Mouse (Mus musculus) urinary bladder, adult 18-20 months (tissue): ENCODE measurements around the gene Nog.

Experiments used
- DNase-seq, 2 experiments: peaks; one replicate each; pipeline ENCODE4 v3.0.0; 2022; ENCODE audit warnings: low spot score in 2 of 2, mixed read lengths in 2 of 2

Nog gene

DNA sequence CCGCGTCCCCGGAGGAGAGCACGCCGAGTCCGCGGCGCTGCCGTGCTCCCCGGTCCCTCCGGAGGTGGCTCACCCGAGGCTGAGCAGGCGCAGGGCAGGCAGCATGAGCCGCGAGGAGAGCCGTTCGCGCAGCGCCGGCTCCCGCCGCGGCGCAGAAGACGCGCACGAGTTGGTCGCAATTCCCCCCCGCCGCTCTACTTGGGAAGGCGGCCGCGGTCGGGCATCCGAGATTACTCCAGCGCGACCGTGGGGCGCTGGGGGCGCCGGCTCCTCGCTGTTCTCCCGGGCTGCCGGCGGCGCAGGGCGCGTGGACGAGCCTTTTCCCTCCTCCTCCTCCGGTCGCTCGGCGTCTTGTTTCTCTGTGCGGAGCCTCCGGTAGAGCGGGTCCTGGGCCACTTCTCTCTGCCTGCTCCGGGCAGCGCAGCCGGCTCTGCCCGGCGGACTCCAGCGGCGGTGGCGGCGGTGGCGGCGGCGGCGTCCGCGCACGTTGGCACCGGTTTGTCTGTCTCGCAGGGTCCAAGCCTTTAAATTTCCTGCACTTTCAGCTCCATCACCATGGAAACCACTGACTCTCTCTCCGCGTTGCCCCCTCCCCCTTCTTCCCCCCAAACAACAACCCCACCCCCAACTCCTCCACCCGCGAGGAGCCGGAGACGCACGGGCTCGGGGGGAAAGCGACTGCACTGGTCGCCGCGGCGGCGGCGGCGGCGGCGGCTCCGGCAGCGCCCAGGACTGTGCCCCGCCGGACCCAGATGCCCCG lies at the start of gene Nog:
TSS of gene Nog (minus strand) at position 277 of the 760 bp plus-strand sequence.
- DNase-seq = peak in 1 of 2 experiments; percentile 49

GRCm38 (mm10) chr11:89340238-89340637 lies 38.1 kb upstream of the Nog start:
- DNase-seq = no peak

- DNase-seq = no peak
Measured at GRCm38 (mm10) chr11:89339783-89340182, 37.7 kb upstream of the Nog start.

DNA sequence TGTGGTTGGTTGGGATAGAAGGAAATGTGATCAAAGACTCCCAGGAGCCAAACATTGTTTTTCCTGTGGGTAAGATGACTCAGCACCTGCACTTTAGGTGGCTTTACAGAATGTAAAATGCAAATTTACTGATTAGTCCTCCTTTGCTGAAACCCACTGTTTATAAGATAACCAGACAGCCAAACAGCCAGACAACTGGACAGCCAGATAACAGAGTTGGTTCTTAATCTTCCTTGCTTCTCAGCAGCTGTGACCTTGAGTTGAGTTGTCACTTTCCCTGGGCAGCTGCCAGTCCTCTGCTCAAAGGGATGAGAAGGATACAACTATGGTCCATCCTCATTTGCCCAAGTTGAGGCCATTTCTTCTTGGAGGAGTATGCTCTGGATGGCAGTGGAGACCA lies 35.8 kb upstream of the Nog start:
- DNase-seq = no peak

DNA sequence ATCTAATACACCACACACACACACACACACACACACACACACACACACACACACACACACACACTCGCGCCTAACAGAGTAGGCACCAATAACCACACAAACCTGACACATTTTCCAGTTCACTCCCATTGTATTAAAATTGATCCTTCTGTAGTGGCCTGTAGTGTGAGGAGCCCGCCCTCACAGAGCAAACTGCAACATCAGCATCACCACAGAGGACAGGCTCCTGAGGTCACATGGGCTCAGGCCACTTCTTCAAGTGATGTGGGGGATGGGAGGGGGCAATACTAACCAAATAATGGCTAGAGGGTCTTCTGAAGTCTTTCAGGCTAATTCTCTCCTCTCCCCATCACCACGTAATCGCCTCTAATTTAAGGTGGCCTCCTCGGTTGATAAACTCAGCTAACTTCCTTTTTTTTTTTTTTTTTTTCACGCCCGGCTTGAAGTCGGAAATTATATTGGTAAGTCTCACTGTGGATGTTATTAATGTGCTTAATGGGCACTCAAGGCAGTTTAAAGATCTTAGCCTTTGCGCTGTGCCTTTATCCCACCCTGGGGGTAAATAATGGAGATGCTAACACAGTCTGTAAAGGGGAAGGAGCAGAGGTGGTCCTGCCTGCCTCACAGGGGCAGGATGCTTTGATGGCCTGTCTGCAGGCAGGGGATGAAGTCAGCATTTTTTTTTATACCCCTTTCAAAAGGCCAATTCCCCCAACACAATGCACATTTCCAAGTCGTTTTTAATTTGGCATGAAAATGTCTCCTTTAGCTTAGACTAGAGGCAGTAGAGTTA lies 25.2 kb upstream of the Nog start:
- no peak for DNase-seq

DNA sequence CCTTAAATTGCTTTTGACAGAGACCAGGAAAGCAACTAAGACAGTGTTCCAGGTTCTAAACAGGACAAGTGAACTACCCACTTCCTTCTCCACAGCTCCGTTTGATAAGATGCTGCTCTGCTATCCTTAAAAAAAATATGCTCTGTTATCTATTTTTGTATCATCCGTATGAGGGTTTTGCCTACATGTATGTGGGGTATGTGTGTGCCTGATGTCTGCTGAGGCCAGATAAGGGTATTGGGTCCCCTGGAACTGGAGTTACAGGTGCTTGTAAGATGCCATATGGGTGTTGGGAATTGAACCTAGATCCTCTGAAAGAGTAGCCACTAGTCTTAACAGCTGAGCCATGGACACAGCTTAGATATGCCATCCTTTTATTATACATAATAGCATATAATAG lies 19.6 kb upstream of the Nog start:
- DNase-seq = no peak

GRCm38 (mm10) chr11:89319675-89320074 lies 17.5 kb upstream of the Nog start:
- DNase-seq = no peak

GRCm38 (mm10) chr11:89318324-89318723 lies 16.2 kb upstream of the Nog start:
- no peak for DNase-seq

DNA sequence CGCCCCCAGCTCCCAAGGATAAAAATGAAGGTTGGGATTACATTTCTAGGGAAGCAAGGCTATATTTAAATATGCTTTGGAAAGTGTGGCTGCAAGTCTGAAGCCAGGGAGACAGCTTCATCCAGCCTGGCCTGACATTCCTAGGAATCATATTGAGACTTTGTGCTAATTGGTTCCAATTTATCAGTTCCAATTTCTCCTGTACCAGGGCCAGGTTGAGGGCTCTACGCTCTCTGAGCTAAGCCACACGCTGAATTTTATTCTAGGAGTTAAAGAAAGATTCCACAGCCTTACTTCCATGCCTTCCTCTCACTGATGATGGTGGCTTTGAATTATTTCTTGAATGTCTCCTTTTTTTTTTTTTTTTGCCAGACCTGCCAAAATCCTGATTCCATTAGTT lies 15.6 kb upstream of the Nog start:
- DNase-seq = no peak

DNA sequence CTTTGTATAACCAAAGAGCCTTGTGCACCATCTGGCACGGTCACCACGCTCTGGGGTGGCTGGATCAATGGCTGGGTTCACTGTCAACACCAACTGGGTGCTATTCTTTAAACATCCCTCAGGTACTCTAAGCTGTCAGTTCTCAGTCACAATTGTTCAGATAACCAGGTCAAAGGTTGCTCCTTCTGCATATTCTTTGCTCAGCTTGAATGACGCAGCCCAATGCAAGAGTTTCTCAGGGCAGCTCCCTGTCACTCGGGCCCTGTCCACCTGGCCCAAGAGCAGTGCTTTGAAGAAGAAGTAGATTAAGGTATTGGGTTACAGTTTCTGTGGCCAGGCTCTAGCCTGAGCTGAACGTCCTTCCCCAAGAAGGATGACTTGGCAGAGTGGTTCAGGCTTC lies 12.2 kb upstream of the Nog start:
- no peak for DNase-seq

DNA sequence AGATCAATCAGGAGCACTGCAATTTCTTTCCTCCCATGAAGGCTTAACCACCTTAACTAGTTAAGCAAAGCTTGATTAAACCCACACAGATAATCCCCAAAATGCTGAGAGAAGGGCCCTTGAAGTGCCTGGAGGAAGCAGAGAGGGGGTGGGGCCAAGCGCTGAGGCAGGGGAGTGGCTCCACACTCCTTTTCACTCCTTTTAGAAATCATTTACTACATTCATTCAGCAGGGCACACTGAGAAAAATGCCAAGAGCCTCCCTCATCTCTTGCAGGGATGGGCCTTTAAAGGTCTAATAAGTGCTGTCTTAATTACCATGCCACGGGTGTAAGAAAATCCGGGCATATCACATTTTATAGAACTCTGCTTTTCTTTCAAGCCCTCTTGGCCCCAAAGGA lies 10.2 kb upstream of the Nog start:
- no peak for DNase-seq

DNA sequence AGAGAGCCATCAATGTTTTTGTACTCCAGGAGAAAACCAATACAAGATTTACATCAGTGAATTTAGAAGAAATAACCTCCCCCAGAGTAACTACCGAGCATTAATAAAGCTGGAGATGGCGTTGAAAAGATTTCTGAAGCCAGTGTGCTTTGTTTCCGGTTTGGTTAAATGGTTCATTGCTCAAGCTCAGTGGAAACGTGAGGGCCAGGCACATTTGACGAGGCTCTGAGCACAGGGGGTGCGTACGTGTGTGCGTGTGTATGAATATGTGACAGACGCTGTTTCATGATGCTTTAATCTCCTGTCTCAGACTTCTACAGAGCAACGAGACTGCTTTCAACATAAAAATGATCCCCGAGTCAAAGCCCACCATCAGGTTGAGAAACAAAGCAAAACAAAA lies 8.1 kb upstream of the Nog start:
- DNase-seq = no peak

DNA sequence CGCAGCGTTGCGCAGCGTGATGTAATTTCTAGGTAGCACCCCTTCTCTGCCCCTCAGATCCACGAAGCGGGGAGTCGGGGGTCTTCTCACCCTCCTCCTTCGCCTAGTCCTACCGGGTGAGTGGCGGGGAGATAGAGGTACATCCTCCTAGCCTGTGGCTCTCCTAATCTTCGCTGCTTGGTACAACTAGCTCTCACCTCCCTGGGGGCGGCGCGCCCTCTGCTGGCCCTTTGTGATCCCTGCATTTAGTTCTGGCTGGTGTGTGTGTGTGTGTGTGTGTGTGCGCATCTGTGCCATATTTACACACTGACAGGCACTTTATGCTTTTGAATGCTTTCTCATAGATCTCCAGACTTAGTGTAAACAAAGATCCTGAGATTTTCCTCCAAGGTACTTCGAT lies 1.3 kb upstream of the Nog start:
- peak; percentile 67 to 71 for DNase-seq

- peak in 1 of 2 experiments; percentile 30 for DNase-seq
Measured at GRCm38 (mm10) chr11:89302816-89303180, 666 bp upstream of the Nog start.

DNA sequence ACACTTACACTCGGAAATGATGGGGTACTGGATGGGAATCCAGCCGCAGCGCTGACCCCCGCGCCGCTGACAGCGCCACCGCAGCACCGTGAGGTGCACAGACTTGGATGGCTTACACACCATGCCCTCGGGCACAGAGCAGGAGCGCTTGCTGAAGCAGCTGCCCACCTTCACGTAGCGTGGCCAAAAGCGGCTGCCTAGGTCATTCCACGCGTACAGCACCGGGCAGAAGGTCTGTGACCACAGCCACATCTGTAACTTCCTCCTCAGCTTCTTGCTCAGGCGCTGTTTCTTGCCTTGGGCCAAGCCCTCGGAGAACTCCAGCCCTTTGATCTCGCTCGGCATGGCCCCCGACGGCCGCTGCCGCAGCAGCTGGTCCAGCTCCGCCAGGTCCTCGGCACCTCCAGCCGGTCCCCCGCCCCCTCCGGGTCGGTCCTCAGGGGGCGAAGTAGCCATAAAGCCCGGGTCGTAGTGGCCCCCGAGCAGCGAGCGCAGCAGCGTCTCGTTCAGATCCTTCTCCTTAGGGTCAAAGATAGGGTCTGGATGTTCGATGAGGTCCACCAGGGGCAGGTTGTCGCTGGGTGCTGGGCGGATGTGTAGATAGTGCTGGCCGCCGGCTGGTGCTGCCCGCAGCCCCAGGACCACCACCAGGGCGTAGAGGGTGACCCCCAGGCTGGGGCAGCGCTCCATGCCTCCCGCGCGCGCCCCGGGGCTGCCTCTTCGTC lies 639 bp downstream of the Nog start:
- peak in 1 of 2 experiments; percentile 30 for DNase-seq

DNA sequence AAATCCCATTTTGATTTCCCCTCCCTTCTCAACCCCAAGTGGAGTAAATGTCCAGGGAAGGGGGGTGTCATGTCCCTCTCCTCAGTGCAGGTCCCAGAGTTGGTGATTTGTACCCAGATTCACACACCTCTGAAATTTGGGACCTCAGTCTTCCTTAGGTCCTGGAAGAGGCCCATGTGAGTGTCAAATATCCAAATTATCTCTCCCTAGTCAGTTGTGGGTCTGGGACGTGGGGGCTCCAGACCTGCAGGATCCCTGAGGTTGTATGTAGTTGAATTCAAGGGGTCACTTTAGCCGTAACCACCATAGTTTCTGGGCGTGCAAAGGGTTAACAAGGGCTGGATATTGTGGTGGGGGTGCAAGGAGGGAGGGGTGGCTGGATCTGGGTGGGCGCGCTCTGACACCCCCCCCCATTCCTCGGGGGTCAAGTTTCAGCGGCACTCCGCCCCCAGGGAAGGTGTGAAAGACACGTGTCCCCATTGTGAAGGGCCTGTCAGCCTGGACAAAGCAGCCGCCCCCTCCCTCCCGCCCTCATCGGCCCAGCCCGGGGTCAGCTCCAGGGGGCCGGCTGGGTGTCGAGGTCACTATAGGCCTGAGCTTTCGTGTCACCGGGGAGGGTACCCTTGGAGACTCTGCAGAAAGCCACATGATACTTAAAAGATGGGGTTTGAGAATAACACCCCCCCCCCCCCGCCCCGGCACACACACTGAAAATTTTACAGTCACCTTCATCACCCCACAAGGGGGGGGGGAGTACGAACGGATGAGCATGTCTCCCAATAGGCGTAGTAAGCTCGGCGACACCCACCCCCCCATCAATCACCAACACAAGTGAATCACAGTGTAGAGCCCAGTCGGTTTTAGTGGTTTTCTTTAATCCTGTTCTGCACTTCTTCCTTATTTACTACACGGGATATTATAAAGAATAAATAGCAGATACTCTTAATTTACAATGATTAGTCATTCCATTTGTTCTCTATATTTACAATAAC lies 2.1 kb downstream of the Nog start:
- DNase-seq = no peak

GRCm38 (mm10) chr11:89299116-89299783 lies 2.9 kb downstream of the Nog start:
- DNase-seq = no peak

GRCm38 (mm10) chr11:89298285-89299010 lies 3.7 kb downstream of the Nog start:
- peak in 1 of 2 experiments; percentile 13 for DNase-seq

- no peak for DNase-seq
Measured at GRCm38 (mm10) chr11:89297521-89297920, 4.6 kb downstream of the Nog start.

GRCm38 (mm10) chr11:89269809-89270361 lies 32.2 kb downstream of the Nog start:
- no peak for DNase-seq
